Mouse (Mus musculus) megakaryocyte progenitor cell, adult 5-6 weeks (primary cell): ENCODE data around the gene Elmo3. TPM values are rescaled to one million over a fixed set of nuclear protein-coding genes. Genes with fewer than 3 reads are reported as not detected.
A peak's percentile ranks its signal among the peaks of the same experiment; 100 is the strongest.

Experiments
- ATAC-seq: replicated peaks from 2 replicates; pipeline ENCODE4 v1.8.0; 2016; ENCODE audit warnings: mild to moderate bottlenecking, moderate TSS enrichment, inconsistent platforms; ENCODE audit not compliant: poor library complexity
- total RNA-seq, 2 experiments: library from RNA; stranded (forward) in 1 of 2; stranded (reverse) in 1 of 2; fragments of 157-497, 149-512 nt in 1 of 2; fragments of 200-1000 nt in 1 of 2; gene quantifications; 2 replicates each; pipeline versions ENCODE4 v1.2.3 to v1.2.4; 2015 to 2017

The Elmo3 gene
- total RNA-seq, 2 experiments from 2014 or later = 0.33 to 0.49 TPM

DNA sequence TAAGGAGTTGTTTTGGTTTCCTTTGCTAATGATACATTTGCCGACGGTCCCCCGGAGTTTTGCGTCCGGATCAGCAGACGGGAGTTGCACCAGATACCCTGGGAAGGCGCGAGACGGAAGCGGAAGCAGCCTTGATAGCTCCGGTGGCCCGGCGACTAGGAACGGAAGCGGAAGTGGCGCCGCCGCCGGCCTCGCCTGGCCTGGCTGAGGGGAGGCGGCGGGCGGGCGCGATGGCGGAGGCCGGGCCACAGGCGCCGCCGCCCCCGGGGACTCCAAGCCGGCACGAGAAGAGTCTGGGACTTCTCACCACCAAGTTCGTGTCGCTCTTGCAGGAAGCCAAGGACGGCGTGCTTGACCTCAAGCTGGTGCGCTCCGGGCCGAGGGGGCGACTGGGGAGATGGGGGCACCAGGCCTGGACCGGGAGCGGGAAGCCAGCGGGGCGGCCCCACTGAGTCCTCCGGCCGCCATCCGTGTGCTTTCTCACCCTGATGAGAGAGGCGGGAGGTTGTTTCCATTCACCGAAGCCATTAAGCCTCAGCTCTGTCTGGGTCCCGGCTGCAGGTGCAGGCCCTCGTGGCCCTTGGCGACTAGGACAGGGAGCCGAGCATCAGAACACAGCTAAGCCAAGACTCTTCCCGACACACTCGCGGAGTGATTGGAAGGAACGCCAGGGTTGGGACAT is 7.7 kb upstream of the Elmo3 start, which contains the start of gene E2f4:
Gene E2f4 (plus strand): TSS at position 153 of the 682 bp plus-strand sequence.
- ATAC-seq = peak; percentile 89

DNA sequence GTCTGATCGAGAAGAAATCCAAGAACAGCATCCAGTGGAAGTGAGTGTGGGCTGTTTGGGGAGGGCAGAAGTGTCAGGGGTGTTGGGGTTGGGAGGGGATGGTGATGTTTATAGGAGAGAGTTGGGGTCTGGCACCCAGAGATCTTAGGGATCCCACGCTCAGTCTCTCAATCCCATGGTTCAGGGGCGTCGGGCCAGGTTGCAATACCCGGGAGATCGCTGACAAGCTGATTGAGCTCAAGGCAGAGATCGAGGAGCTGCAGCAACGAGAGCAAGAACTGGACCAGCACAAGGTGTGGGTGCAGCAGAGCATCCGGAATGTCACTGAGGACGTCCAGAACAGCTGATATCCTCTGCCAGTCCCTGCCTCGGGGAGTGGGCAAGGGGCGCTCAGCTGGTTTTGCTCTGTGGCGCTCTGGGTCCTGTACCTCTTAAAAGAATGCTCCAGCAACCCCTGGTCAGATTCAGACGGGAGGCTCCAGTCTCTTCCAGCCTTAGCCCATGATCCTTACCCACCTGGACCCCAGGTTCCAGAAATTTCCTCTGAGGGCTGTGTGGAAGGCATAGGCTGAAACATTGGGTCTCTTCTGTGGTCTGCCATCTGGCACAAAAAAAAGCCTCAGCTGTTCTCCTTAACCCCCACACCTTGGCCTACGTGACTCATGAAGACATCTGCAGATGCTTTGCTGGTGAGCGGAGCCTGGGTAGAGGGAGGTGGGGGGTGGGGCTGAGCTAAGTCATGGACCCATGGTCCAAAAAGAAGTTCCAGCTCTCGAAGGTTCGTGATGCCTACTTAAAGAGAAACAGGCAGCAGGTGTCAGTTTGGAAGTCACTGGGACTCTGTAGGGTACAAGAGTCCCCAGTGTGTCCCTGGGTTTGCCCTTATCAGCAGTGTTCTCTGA is 6.8 kb upstream of the Elmo3 start:
- no peak for ATAC-seq

DNA sequence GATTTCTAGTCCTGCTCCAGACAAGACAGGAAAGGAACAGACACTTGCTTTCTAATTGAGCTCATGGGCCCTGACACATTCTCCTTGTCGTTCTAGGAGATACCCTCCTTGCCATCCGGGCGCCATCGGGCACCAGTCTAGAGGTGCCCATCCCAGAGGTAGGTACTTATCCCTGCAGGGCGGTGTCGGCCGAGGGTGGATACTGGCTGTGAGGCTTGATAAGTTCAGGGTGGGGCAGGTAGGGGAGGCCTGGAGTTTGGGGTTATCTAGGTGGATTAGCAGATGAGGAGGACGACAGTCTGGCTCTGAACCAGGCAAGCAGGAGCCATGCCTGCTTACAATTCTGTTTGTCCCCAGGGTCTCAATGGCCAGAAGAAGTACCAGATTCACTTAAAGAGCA is 5.4 kb upstream of the Elmo3 start:
- ATAC-seq = peak; percentile 53

DNA sequence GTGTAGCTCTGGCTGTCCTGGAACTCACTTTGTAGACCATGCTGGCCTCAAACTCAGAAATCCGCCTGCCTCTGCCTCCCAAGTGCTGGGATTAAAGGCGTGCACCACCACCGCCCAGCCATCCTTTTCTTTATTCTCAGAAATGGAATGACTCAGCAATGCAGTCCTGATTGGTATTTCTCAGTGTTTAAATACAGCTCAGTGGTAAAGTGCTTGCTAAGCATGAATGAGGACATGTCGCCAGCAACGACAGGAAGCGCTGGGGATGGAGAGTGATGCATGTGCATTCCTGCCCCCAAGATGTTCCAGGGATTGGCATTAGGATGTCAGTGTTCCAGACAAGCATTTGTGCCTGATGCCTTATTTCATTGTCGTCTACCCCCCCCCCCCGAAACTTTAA is 2.0 kb upstream of the Elmo3 start:
- no peak for ATAC-seq

DNA sequence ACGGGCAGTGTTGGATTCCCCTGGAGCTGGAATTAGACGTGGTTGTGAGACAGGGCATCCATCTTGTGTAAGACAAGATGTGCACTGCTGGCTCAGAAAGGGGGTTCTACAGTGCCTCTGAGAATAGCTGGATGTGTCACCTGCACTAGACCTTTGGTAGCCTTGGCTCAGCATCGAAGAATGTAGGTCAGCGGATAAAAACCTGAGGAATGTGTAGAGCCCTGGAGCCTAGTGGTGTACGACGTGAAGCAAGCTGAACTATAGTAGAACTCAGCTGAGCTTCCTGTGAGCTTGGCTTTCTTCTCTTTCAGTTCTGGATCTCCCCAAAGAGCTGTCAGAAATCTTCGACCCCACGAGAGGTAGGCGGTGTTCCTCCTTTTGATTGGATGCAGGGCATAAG is 1.5 kb upstream of the Elmo3 start:
- ATAC-seq = no peak

DNA sequence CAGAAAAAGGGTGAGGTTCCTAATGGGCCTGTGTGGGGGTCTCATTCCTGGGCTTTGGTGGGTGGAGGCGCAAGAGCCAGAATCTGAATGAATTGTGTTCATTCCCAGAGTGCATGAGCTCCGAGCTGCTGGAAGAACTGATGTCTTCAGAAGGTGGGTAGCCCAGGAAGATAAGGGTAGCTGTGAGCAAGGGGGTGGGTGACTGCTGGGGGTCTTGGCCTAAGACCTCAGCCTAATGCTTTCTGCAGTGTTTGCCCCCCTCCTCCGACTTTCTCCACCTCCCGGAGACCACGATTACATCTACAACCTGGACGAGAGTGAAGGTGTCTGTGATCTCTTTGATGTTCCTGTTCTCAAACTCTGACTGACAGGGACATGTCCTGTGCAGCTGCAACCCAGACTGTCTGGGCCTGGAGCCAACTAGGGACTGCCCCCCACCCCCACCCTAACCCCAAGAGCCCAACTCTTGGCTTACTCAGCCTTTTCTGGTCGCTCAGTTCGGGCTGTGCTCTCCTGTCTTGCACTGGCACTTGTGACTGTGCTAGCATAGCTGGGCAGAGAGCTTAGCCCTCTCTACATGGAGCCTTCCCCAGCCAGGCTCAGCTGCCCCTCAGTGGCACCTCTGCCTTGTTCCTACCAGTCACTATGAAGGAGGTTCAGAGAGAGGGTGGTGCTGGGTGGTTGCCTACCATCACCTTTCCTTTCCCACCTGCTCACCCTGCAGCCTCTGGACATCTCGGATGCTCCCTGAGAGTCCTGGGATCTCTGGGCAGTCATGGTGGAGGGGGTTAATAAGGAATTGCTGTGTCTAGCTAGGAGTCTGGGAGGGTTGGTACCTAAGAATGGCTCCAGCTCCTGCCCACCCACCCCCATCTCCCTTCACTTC is 833 bp upstream of the Elmo3 start:
- ATAC-seq = peak; percentile 29; the same call in 1 of the 2 replicates

DNA sequence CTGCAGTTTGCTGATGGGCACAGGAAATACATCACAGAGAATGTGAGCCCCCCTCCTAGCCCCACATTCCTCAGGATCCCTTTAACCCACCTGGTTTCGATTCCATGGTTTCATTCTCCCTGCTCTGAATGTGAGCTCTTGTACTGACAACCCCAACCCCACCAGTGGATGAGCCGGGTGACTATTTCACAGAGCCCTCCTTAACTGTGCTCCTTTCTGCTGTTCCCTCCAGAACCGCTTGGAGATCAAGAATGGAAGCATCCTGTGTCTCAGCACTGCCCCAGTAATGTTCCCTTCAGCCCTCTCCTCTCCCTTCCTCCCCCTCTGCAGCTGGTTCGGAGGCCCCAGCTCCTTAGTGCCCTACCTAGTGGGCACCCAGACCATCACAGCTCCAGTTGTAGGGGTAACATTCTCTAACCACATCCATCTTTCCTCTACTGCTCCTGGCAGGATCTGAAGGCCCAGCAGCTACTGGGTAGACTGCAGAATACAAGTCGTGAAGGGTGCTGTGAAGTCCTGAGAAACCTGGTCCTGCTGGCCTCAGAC is 818 bp downstream of the Elmo3 start:
- no peak for ATAC-seq

DNA sequence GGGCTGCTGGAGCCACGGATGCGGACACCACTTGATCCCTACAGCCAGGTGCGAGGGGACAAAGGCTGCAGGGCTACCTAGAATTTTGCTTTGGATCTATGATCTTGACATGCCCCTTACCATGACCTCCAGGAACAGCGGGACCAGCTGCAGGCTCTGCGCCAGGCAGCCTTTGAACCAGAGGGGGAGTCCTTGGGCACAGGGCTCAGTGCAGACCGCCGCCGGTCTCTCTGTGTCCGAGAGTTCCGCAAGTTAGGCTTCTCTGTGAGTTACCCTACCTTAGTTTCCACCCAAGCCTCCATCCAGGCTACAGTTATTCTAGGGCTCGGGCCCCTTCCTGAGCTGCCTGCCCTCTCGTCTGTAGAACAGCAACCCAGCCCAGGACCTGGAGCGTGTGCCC is 2.3 kb downstream of the Elmo3 start:
- ATAC-seq = no peak

DNA sequence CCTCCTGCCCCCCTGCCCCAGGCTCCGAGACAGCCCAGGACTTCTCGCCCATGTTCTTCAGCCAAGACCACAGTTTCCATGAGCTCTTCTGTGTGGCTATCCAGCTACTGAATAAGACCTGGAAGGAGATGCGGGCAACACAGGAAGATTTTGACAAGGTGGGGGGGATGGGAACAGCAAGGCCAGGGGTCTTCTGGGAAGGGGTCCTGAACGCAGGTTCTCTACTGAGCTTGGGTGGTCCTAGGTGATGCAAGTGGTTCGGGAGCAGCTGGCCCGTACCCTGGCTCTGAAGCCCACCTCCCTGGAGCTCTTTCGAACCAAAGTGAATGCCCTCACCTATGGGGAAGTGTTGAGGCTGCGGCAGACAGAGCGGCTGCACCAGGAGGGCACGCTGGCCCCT is 3.0 kb downstream of the Elmo3 start:
- ATAC-seq = no peak

DNA sequence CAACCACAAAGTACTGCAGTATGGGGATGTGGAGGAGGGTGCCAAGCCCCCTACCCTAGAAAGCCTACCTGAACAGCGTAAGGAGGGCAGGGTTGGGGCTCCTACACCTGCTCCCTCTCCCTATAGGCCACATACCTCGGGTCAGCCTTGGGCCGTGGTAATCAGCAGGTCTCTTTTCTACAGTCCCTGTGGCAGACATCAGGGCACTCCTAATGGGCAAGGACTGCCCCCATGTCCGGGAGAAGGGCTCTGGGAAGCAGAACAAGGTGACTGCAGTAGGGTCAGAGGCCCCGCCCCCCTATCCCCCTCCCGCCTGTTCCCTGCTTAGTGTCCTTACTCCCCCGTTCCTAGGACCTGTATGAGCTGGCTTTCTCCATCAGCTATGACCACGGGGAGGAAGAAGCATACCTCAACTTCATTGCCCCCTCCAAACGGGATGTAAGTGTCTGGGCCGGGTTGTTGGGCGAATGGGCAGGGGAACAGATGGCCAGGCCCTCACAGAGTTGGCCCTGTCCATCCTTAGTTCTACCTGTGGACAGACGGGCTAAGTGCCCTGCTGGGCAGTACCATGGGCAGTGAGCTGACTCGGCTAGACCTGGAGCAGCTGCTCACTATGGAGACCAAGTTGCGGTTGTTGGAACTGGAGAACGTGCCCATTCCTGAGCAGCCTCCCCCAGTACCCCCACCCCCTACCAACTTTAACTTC is 3.9 kb downstream of the Elmo3 start:
- no peak for ATAC-seq

DNA sequence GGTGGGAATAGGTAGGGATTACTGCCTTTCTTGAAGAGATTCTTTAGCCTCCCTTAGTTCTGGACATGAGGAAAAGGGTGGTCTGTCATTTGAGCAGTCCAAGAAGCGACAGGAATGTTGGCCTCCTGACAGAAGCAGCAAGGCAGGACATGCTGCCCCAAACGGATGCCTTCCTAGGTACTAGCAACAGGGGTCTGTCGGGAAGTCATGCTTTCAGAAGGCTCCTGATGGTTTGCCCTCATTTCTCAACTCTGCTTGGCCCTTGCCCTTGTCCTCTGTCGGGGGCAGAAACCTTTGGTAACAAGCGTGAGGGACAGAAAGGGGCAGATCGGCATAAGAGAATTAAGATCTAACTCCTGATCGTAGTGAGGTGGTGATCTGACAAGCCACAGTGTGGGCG is 4.7 kb downstream of the Elmo3 start:
- ATAC-seq = no peak

DNA sequence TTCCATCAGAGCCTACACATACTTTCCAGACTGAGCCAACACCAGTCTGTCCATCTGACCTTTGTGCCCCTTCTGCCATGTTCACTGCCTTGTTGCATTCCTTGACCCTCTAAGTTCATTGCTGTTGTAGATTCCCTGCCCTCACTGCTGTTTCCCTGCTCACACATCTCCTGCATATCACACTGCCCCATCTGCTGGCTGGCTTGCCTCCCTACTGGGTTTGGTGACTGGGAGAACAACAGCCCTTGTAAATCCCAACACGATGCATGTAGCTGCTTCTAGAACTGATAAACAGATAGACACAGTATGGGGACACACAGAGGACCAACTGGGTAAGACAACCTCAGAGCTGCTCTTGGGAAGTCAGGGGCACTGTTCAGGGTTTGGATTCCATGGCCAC is 6.3 kb downstream of the Elmo3 start:
- ATAC-seq = peak; percentile 72

DNA sequence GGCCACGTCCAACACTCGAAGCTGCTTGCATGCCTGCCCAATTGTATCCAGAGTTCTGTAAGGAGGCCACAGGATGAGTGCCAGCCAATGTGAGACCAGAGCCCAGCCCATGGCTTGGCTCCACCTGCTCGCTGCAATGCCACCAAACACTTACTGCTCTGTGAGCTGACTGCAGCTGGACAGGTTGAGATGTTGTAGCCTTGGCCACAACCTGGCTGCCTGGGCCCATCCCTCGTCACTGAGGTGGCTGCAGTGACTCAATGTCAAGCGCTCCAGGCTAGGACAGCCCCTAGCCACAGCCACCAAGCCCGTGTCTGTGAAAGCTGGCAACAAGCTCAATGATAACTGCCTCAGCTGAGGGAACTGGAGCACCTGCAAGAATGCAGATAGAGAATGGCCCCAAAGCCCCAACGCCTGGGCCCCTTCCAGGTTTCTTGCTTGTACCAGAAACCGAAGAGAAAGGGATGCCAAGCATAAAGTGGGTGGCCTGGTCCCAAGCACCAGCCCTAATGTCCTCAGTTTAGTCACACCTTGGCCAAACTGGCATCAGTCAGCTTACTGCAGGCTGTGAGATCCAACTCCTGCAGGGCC is 7.6 kb downstream of the Elmo3 start:
- ATAC-seq = peak; percentile 76

DNA sequence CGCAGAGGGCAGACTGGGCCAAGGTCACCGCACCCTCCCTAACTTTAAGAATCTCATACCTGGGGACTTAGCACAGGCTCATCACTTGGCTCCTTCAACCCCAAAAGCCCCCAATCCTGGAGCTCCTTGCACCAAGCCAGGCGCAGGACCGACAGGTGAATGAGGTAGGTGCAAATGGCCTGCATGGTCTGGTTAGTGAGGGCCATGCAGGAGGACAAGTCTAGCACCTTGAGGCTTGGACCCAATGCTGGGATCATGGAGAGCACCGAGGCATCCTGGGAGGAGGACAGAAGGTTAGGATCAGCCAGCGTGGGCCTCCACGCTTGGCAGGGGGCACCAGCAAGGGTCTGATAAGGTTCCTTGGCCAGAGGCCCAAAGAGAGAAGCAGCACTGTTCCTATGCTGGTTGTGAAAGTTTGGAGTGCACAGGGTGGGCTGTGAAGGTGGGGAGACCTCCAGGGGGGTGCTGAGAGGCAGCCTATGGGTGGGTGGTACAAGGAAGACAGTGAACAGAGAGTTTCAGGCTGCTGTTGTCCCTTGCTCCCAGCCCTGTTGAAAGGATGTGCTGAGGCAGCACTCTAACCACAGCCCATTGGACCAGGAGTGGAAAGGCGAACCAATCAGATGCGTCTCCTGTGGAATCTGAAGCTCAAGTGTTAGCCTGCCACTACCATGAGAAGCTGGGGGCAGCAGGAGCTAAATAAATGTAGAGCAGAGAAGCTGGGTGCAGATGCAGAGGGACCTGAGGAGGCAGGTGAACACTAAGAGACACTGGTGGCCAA is 8.4 kb downstream of the Elmo3 start:
- ATAC-seq = peak; percentile 18

DNA sequence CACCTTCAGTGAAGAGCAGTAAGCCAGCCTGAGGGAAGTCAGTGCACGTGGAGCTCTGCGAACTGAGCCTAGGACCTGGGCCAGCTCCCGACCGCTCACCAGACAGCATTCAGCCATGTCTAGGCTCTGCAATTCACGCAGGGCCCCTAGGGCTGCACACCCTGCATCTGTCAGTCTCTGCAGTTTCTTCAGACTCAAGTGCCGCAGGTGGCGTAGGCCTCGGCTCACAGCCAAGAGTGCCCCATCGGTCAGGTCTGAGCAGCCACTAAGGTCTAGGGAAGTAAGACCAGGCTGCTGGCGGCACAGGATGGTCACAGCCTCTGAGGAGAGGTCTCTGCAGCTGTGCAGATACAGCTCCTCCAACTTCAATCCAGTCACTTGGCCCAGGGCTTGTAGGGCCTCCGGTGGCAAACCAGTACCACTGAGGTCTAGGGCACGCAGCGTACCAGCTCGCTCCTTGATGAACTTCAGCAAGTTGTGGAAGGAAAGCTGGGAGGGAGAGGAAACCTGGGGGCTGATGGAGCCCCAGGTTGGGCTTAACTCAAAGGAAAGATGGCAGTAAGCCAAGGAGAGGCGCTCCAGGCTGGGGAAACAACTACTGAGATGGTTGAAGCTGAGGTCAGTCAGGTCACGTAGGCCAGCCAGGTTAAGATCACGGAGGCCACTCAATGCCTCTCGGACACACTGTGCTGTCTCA is 9.8 kb downstream of the Elmo3 start:
- ATAC-seq = no peak

DNA sequence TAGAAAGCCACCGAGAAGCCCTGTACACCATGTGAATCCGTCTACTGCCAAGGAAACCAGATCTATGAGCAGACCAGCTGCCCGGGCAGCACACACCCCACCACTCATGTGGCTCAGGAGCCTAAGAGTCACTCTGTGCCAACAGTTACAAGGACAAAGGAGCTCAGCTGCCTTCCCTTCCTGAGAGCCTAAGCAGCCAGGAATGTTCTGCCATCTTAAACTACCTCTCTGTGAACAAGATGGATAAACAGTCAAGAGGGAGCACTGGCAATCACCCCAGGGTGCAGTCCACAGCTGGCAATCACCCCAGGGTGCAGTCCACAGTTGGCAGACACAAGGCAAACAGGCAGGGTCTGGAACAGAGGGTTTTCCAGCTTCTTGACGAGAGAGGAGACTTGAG is 12.5 kb downstream of the Elmo3 start:
- ATAC-seq = no peak

DNA sequence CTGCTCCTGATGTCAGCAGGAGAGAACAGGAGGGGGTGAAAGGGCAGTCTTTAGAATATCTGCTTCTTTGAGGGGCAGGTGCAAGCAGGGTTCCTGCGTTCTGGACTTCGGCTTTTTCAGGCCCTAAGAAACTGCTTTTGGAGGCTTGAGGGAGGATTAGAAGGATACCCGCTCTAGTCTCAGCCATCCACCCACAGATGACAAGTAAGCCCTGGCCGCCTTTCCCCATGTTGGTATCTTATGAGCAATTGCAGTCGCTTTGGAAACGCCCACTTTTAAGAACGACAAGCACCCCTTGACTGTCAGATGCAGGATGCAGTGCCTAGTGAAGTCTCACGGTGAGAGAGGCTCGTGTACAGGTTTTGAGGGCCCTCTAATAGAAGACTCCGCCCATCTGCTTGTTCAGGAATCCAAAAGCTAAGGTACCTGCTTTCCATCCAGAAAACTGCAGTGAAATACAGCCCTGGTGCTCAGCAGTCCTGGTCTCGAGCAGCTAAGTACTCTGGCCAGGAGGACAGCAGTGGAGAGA is 13.3 kb downstream of the Elmo3 start:
- ATAC-seq = no peak

DNA sequence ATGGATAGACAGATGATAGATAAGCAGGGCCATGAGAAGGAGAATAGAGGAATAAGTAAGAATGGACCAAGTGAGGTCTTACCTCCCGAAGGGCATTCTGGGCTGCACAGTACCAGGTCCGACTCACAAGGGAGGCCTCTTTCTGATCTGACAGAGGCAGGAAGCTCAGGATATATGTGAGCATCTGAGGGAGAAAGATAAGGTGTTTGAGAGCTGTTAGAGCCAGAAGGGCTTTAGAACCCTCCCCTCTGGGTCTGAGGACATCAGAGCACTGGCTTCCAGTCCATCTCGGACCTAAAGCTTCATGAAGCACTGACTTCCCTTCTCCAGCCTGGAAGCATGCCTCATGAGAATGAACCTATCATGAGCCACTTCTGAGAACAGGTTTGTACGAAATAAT is 17.8 kb downstream of the Elmo3 start:
- ATAC-seq = peak; percentile 45
